Mouse (Mus musculus): ENCODE results near the gene Batf2.
"Not testable (repeated sequence)": the region's sequence is repeated elsewhere in the genome, so short reads cannot be mapped to it uniquely, and the experiment has no call there.

Batf2 gene

GRCm38 (mm10) chr19:6132171-6132827 lies 8.5 kb upstream of the Batf2 start:
- DNase-seq (ENCODE audit: low spot score in 2 of 2): no peak

GRCm38 (mm10) chr19:6133197-6133596 lies 7.6 kb upstream of the Batf2 start:
- not testable (repeated sequence) for DNase-seq (ENCODE audit: low spot score in 2 of 2)

GRCm38 (mm10) chr19:6136397-6136796 lies 4.4 kb upstream of the Batf2 start:
- DNase-seq (ENCODE audit: low spot score in 2 of 2): no peak

- DNase-seq (ENCODE audit: low spot score in 2 of 2): no peak
These were observed 1.1 kb upstream of the Batf2 start for GRCm38 (mm10) chr19:6139701-6140100.

- no peak for DNase-seq (ENCODE audit: low spot score in 2 of 2)
These were observed 457 bp upstream of the Batf2 start for GRCm38 (mm10) chr19:6140374-6140677.

- DNase-seq (ENCODE audit: low spot score in 2 of 2): peak; percentile 76 to 86
These were observed 589 bp downstream of the Batf2 start, which contains the start of gene Arl2 for GRCm38 (mm10) chr19:6141394-6141749. Gene Arl2, minus strand, starts transcription at chr19:6141548.

- no peak for DNase-seq (ENCODE audit: low spot score in 2 of 2)
These were observed 4.1 kb downstream of the Batf2 start for GRCm38 (mm10) chr19:6144842-6145241.

GRCm38 (mm10) chr19:6155174-6155573 lies 14.4 kb downstream of the Batf2 start:
- DNase-seq (ENCODE audit: low spot score in 2 of 2): no peak

- no peak for DNase-seq (ENCODE audit: low spot score in 2 of 2)
These were observed 15.6 kb downstream of the Batf2 start for GRCm38 (mm10) chr19:6156372-6156771.

GRCm38 (mm10) chr19:6157220-6157619 lies 16.4 kb downstream of the Batf2 start:
- no peak for DNase-seq (ENCODE audit: low spot score in 2 of 2)

- DNase-seq (ENCODE audit: low spot score in 2 of 2): no peak
These were observed 23.2 kb downstream of the Batf2 start for GRCm38 (mm10) chr19:6163872-6164547.

- no peak for DNase-seq (ENCODE audit: low spot score in 2 of 2)
These were observed 26.0 kb downstream of the Batf2 start for GRCm38 (mm10) chr19:6166750-6167149.

- no peak for DNase-seq (ENCODE audit: low spot score in 2 of 2)
These were observed 30.4 kb downstream of the Batf2 start for GRCm38 (mm10) chr19:6171215-6171614.

- DNase-seq (ENCODE audit: low spot score in 2 of 2): no peak
These were observed 34.0 kb downstream of the Batf2 start for GRCm38 (mm10) chr19:6174771-6175170.

- no peak for DNase-seq (ENCODE audit: low spot score in 2 of 2)
These were observed 38.0 kb downstream of the Batf2 start for GRCm38 (mm10) chr19:6178775-6179174.

GRCm38 (mm10) chr19:6181629-6182028 lies 40.8 kb downstream of the Batf2 start:
- no peak for DNase-seq (ENCODE audit: low spot score in 2 of 2)

GRCm38 (mm10) chr19:6182534-6182933 lies 41.8 kb downstream of the Batf2 start:
- DNase-seq (ENCODE audit: low spot score in 2 of 2): no peak

GRCm38 (mm10) chr19:6184131-6184530 lies 43.3 kb downstream of the Batf2 start, which contains the start of gene Majin:
Gene Majin, plus strand, starts transcription at chr19:6184388.
- DNase-seq (ENCODE audit: low spot score in 2 of 2): no peak

- no peak for DNase-seq (ENCODE audit: low spot score in 2 of 2)
These were observed 63.5 kb downstream of the Batf2 start for GRCm38 (mm10) chr19:6204265-6204664.

- no peak for DNase-seq (ENCODE audit: low spot score in 2 of 2)
These were observed 65.9 kb downstream of the Batf2 start for GRCm38 (mm10) chr19:6206716-6207115.

- DNase-seq (ENCODE audit: low spot score in 2 of 2): no peak
These were observed 75.4 kb downstream of the Batf2 start for GRCm38 (mm10) chr19:6216046-6216705.

GRCm38 (mm10) chr19:6218606-6219005 lies 77.8 kb downstream of the Batf2 start:
- DNase-seq (ENCODE audit: low spot score in 2 of 2): no peak
